Mouse (Mus musculus): Measurements from ENCODE around the gene Crp.

DNA sequence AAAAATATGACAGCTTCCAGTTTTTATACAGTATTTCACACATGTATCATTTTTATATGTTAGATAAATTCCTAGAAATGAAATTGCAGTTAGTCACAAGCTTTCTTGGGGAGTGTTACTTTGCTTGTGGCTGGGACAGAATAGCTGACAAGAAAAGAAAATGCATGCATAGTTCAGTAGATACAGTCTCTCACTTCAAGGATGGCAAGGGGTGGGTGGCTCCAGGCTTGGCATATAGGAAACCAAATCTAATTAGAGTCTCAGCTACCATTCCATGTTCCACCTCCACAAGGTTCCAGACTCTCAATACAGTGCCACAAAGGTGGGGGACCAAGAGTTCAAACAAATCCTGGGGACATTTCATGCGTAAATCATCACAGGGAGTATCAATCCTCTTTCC lies 61.7 kb downstream of the Crp start:
- TF ChIP-seq CTCF (IDR thresholded peaks at IDR 0.05; ENCODE audit: low read depth, low read length) (no peak), EP300 (IDR thresholded peaks at IDR 0.05; ENCODE audit: insufficient read depth, low read depth, low read length) (no peak)

All from ES-Bruce4 (cell line).